Mouse (Mus musculus) CH12.LX (cell line): ENCODE measurements around the gene Inpp5d. TPM values are rescaled to one million over a fixed set of nuclear protein-coding genes. Genes with fewer than 3 reads are reported as not detected.

ENCODE experiments used
- DNase-seq: peaks from one replicate; pipeline ENCODE4 v3.0.0-alpha.2; 2013; ENCODE audit errors: extremely low read depth
- H3K27ac ChIP-seq: 2 replicates; pipeline ENCODE4 v1.5.1; 2012; ENCODE audit warnings: low read depth, mild to moderate bottlenecking, control low read depth, moderate library complexity; ENCODE audit not compliant: insufficient read depth
- H3K27me3 ChIP-seq: replicated peaks from 2 replicates; pipeline ENCODE3; 2012; ENCODE audit warnings: inconsistent platforms
- H3K36me3 ChIP-seq, 2 experiments: replicated peaks in 1 of 2; 2 replicates each; pipeline versions ENCODE3 to v1.6.1; 2012; ENCODE audit warnings: inconsistent platforms in 1 of 2, low read length in 1 of 2, mild to moderate bottlenecking in 1 of 2, mixed read lengths in 1 of 2, moderate library complexity in 1 of 2; ENCODE audit not compliant: control insufficient read depth in 1 of 2, insufficient read depth in 1 of 2
- H3K4me1 ChIP-seq, 2 experiments: 2 replicates each; pipeline ENCODE4 v1.6.1; 2012; ENCODE audit warnings: inconsistent platforms in 1 of 2, moderate library complexity in 1 of 2; ENCODE audit not compliant: insufficient read depth in 2 of 2, control insufficient read depth in 1 of 2
- H3K4me2 ChIP-seq: 2 replicates; pipeline ENCODE4 v1.6.1; 2012; ENCODE audit warnings: low read depth, mild to moderate bottlenecking, control low read depth; ENCODE audit not compliant: poor library complexity, insufficient read depth, severe bottlenecking
- H3K4me3 ChIP-seq, 3 experiments: fragments of 150-350 bp in 1 of 3; sonication (generic) in 1 of 3; replicated peaks in 1 of 3; 2 replicates each; pipeline versions ENCODE3 to v1.5.1; 2011 to 2012; ENCODE audit warnings: low read depth in 2 of 3, low read length in 2 of 3, mild to moderate bottlenecking in 2 of 3, moderate library complexity in 2 of 3, control low read depth in 1 of 3, improper control_type of control experiment in 1 of 3, inconsistent platforms in 1 of 3, mixed read lengths in 1 of 3; ENCODE audit not compliant: poor library complexity in 1 of 3
- H3K79me2 ChIP-seq: replicated peaks from 2 replicates; pipeline ENCODE4 v1.6.1; 2012; ENCODE audit warnings: mild to moderate bottlenecking, moderate library complexity; ENCODE audit not compliant: control insufficient read depth, poor library complexity, insufficient read depth, severe bottlenecking; ENCODE audit errors: extremely low read depth
- H3K9ac ChIP-seq: 2 replicates; pipeline ENCODE4 v1.6.1; 2012; ENCODE audit warnings: low read depth, mild to moderate bottlenecking, control low read depth, moderate library complexity; ENCODE audit not compliant: insufficient read depth
- H3K9me3 ChIP-seq: replicated peaks from 2 replicates; pipeline ENCODE3; 2012; ENCODE audit warnings: low read length, inconsistent platforms, mixed read lengths
- CTCF ChIP-seq, 2 experiments: IDR thresholded peaks in 1 of 2; conservative IDR thresholded peaks in 1 of 2; 2 replicates each; pipeline ENCODE4 v1.5.1; 2011 to 2012; ENCODE audit warnings: low read depth in 2 of 2, low read length in 2 of 2, improper control_type of control experiment in 1 of 2, inconsistent platforms in 1 of 2, mild to moderate bottlenecking in 1 of 2, moderate library complexity in 1 of 2
- ELF1 ChIP-seq: IDR thresholded peaks from 2 replicates; pipeline ENCODE4 v1.6.1; 2014; ENCODE audit warnings: low read depth, mild to moderate bottlenecking, inconsistent platforms, low read length, improper control_type of control experiment
- JUN ChIP-seq: IDR thresholded peaks from 2 replicates; pipeline ENCODE4 v1.6.1; 2011; ENCODE audit warnings: low read depth, mild to moderate bottlenecking, low read length, improper control_type of control experiment, moderate library complexity; ENCODE audit not compliant: insufficient read depth
- JUND ChIP-seq: conservative IDR thresholded peaks from 2 replicates; pipeline ENCODE4 v1.6.1; 2011; ENCODE audit warnings: low read depth, low read length, improper control_type of control experiment
- MAZ ChIP-seq: IDR thresholded peaks from 2 replicates; pipeline ENCODE4 v1.6.1; 2012; ENCODE audit warnings: low read depth, mild to moderate bottlenecking, inconsistent platforms, low read length, improper control_type of control experiment, moderate library complexity
- MEF2A ChIP-seq: IDR thresholded peaks from 2 replicates; pipeline ENCODE4 v1.6.1; 2014; ENCODE audit warnings: low read depth, mild to moderate bottlenecking, inconsistent platforms, low read length, improper control_type of control experiment, borderline replicate concordance
- MXI1 ChIP-seq: IDR thresholded peaks from 2 replicates; pipeline ENCODE4 v1.6.1; 2011; ENCODE audit warnings: mild to moderate bottlenecking, low read depth, low read length, improper control_type of control experiment
- MYC ChIP-seq: IDR thresholded peaks from 2 replicates; pipeline ENCODE4 v1.6.1; 2011; ENCODE audit warnings: low read depth, mild to moderate bottlenecking, improper control_type of control experiment, low read length
- NELFE ChIP-seq: IDR thresholded peaks from 2 replicates; pipeline ENCODE4 v1.6.1; 2011; ENCODE audit warnings: low read depth, low read length, improper control_type of control experiment
- NRF1 ChIP-seq: IDR thresholded peaks from 2 replicates; pipeline ENCODE4 v1.6.1; 2014; ENCODE audit warnings: low read depth, mild to moderate bottlenecking, inconsistent platforms, low read length, improper control_type of control experiment, moderate library complexity
- PAX5 ChIP-seq: IDR thresholded peaks from 2 replicates; pipeline ENCODE4 v1.6.1; 2012; ENCODE audit warnings: low read length, inconsistent platforms, mixed read lengths
- POLR2A ChIP-seq: IDR thresholded peaks from 2 replicates; pipeline ENCODE4 v1.6.1; 2011; ENCODE audit warnings: low read depth, mild to moderate bottlenecking, improper control_type of control experiment, low read length
- RAD21 ChIP-seq: IDR thresholded peaks from 2 replicates; pipeline ENCODE4 v1.6.1; 2011; ENCODE audit warnings: low read depth, mild to moderate bottlenecking, low read length, improper control_type of control experiment, moderate library complexity
- RCOR1 ChIP-seq: conservative IDR thresholded peaks from 2 replicates; pipeline ENCODE4 v1.6.1; 2012; ENCODE audit warnings: low read depth, mild to moderate bottlenecking, inconsistent platforms, low read length, improper control_type of control experiment
- SIN3A ChIP-seq: IDR thresholded peaks from 2 replicates; pipeline ENCODE4 v1.6.1; 2012; ENCODE audit warnings: low read length, improper control_type of control experiment, inconsistent platforms
- SMC3 ChIP-seq: IDR thresholded peaks from 2 replicates; pipeline ENCODE4 v1.6.1; 2011; ENCODE audit warnings: low read depth, low read length, improper control_type of control experiment
- TCF12 ChIP-seq: IDR thresholded peaks from 2 replicates; pipeline ENCODE4 v1.6.1; 2014; ENCODE audit warnings: low read depth, mild to moderate bottlenecking, inconsistent platforms, low read length, improper control_type of control experiment
- UBTF ChIP-seq: IDR thresholded peaks from 2 replicates; pipeline ENCODE4 v1.6.1; 2012; ENCODE audit warnings: low read depth, mild to moderate bottlenecking, inconsistent platforms, low read length, improper control_type of control experiment, moderate library complexity
- USF2 ChIP-seq: conservative IDR thresholded peaks from 2 replicates; pipeline ENCODE4 v1.6.1; 2011; ENCODE audit warnings: low read depth, low read length, improper control_type of control experiment
- ZC3H11A ChIP-seq: IDR thresholded peaks from 2 replicates; pipeline ENCODE4 v1.6.1; 2012; ENCODE audit warnings: low read depth, mild to moderate bottlenecking, inconsistent platforms, low read length, improper control_type of control experiment
- ZKSCAN1 ChIP-seq: IDR thresholded peaks from 2 replicates; pipeline ENCODE4 v1.6.1; 2012; ENCODE audit warnings: low read depth, inconsistent platforms, low read length, improper control_type of control experiment, borderline replicate concordance
- ZMIZ1 ChIP-seq: IDR thresholded peaks from 2 replicates; pipeline ENCODE4 v1.6.1; 2012; ENCODE audit warnings: low read depth, mild to moderate bottlenecking, inconsistent platforms, low read length, improper control_type of control experiment
- dilution Hi-C: fragments of 300-500 bp; cut with MboI; formaldehyde crosslinking; loops from 2 replicates; pipeline ENCODE4 v1.14.3; 2020; ENCODE audit warnings: low sequenced_read_pairs; ENCODE audit not compliant: extremely low pct_unique_long_range_greater_than_20kb, extremely low pct_ligation_motif_present
- in situ Hi-C: fragments of 300-500 bp; cut with MboI; formaldehyde crosslinking; loops from 3 replicates; pipeline ENCODE4 v1.14.3; 2019; ENCODE audit warnings: low sequenced_read_pairs, low pct_ligation_motif_present, low pct_unique_long_range_greater_than_20kb, mixed read lengths
- polyA plus RNA-seq: library from polyadenylated mRNA; unstranded; fragments of >175 nt; gene quantifications from 2 replicates; pipeline ENCODE4 v1.2.1, GENCODE M21; 2012; ENCODE audit warnings: low read depth; ENCODE audit not compliant: insufficient read length
- total RNA-seq, 2 experiments: library from RNA; depleted of rRNA; stranded (reverse); fragments of 300-350 nt in 1 of 2; fragments of >200 nt in 1 of 2; gene quantifications; 2 replicates each; pipeline ENCODE4 v1.2.3; 2012 to 2014

Inpp5d gene
- total and polyA plus RNA-seq, 3 experiments = 97.1 to 109 (median 106) TPM

DNA sequence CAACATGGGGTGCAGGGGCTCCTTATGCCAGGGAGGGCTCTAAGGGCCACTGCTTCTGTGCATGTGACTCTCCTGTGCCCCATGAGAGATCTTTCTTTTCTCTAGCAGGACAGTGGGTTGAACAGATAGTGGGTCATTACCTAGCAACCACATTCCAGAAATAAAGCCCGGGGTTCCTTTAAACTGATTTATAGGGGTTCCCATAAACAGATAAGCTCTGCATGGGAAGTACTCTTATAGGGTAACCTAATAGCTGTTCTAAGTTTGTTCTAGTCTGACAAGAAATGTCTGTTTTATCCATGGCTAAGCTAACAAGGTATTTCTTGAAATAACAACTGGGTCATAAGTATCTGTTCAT is 92.5 kb downstream of the Inpp5d start:
- H3K27ac ChIP-seq = no peak overlapping the region
- TF ChIP-seq ZMIZ1 (no peak), UBTF (no peak), RCOR1 (no peak), POLR2A (no peak), SIN3A (no peak), ZC3H11A (no peak), MXI1 (no peak), JUND (no peak), NELFE (no peak), NRF1 (no peak), CTCF (conservative IDR thresholded peaks at IDR 0.05 in 1 of 2, IDR thresholded peaks at IDR 0.05 in 1 of 2; ENCODE audit: low read depth in 2 of 2, low read length in 2 of 2) (no peak)
- dilution Hi-C loops (no loop called here), in situ Hi-C loops (no loop called here)
- no peak overlapping the region for H3K4me2 ChIP-seq
- H3K27me3 ChIP-seq = no peaks in the 10 kb centered on the region
- DNase-seq = no peak
- H3K36me3 ChIP-seq = peaks cover 95 to 100% of the 10 kb centered on the region in 2 experiments
- no peak overlapping the region for H3K4me3 ChIP-seq
- no peaks in the 10 kb centered on the region for H3K4me1 ChIP-seq
- peaks cover 2% of the 10 kb centered on the region for H3K9me3 ChIP-seq
- no peaks in the 10 kb centered on the region for H3K79me2 ChIP-seq
- H3K9ac ChIP-seq = no peak overlapping the region

- Histone ChIP-seq H3K9me3 (peaks cover 2% of the 10 kb centered on the region), H3K4me2 (no peak overlapping the region)
- in situ Hi-C loops = no loop called here
- TF ChIP-seq MXI1 (no peak), RAD21 (peak; percentile 25), MYC (no peak), USF2 (no peak), JUN (no peak), MEF2A (no peak), ELF1 (no peak), SIN3A (no peak), RCOR1 (no peak), TCF12 (no peak), UBTF (no peak), PAX5 (no peak), JUND (no peak), SMC3 (peak; percentile 5; the same call in 1 of the 2 replicates), ZKSCAN1 (no peak), MAZ (no peak), CTCF (conservative IDR thresholded peaks at IDR 0.05 in 1 of 2, IDR thresholded peaks at IDR 0.05 in 1 of 2; ENCODE audit: low read depth in 2 of 2, low read length in 2 of 2) (peak in 1 of 2 experiments; percentile 37; a peak in 2 of 4 replicates), NRF1 (no peak)
- TF ChIP-seq, all 38 proteins: peak for 3
- dilution Hi-C loops = no loop called here
- no peaks in the 10 kb centered on the region for H3K4me1 ChIP-seq
- no peak overlapping the region for H3K9ac ChIP-seq
- H3K79me2 ChIP-seq = no peaks in the 10 kb centered on the region
- no peak overlapping the region for H3K27ac ChIP-seq
- no peak for DNase-seq
- no peak overlapping the region for H3K4me3 ChIP-seq
- no peaks in the 10 kb centered on the region for H3K27me3 ChIP-seq
- H3K36me3 ChIP-seq = peaks cover 57 to 86% of the 10 kb centered on the region in 2 experiments
These were observed 101.3 kb downstream of the Inpp5d start for GRCm38 (mm10) chr1:87721382-87721781.
